Mouse (Mus musculus) kidney, embryonic 14.5 days (tissue): ENCODE results near the gene Papolb. TPM values are rescaled to one million over a fixed set of nuclear protein-coding genes. Genes with fewer than 3 reads are reported as not detected.

Experiments used
- ATAC-seq: fragments of 200-750 bp; cut with Nextera tagmentation; 2 replicates; pipeline ENCODE4 v1.8.0; 2017; ENCODE audit warnings: moderate number of reproducible peaks, mild to moderate bottlenecking, moderate TSS enrichment, moderate library complexity; ENCODE audit not compliant: low FRiP score, low TSS enrichment
- H3K27ac ChIP-seq: fragments of 300-500 bp; sonication (generic); 2 replicates; pipeline ENCODE4 v1.5.1; 2014; ENCODE audit warnings: low read depth, mild to moderate bottlenecking, low read length, moderate library complexity, mixed read lengths
- H3K27me3 ChIP-seq: fragments of 300-500 bp; sonication (generic); 2 replicates; pipeline ENCODE4 v1.6.1; 2014; ENCODE audit warnings: mild to moderate bottlenecking, low read length; ENCODE audit not compliant: control insufficient read depth, insufficient read depth
- H3K36me3 ChIP-seq: fragments of 300-500 bp; sonication (generic); 2 replicates; pipeline ENCODE4 v1.6.1; 2014; ENCODE audit warnings: low read length, mixed read lengths; ENCODE audit not compliant: control insufficient read depth, insufficient read depth
- H3K4me1 ChIP-seq: fragments of 300-500 bp; sonication (generic); 2 replicates; pipeline ENCODE4 v1.6.1; 2014; ENCODE audit warnings: low read length, mixed read lengths; ENCODE audit not compliant: control insufficient read depth, insufficient read depth
- H3K4me2 ChIP-seq: fragments of 300-500 bp; sonication (generic); replicated peaks from 2 replicates; pipeline ENCODE4 v1.6.1; 2014; ENCODE audit warnings: low read depth, mild to moderate bottlenecking, low read length
- H3K4me3 ChIP-seq: fragments of 300-500 bp; sonication (generic); 2 replicates; pipeline ENCODE4 v1.5.1; 2014; ENCODE audit warnings: mild to moderate bottlenecking, low read length
- H3K9ac ChIP-seq: fragments of 300-500 bp; sonication (generic); 2 replicates; pipeline ENCODE4 v1.6.1; 2014; ENCODE audit warnings: low read depth, mild to moderate bottlenecking, low read length, moderate library complexity
- H3K9me3 ChIP-seq: fragments of 300-500 bp; sonication (generic); 2 replicates; pipeline ENCODE4 v1.6.1; 2016; ENCODE audit warnings: low read length; ENCODE audit not compliant: control insufficient read depth
- WGBS: fragments of 180-500 bp; shearing (Covaris S2); extraction: QIAGEN DNeasy Blood & Tissue Kit; methylation state at CpG from one replicate; pipeline ENCODE4 v1.1.7; 2014; 5-methylcytosine and 5-hydroxymethylcytosine counted together
- polyA plus RNA-seq: library from polyadenylated mRNA; unstranded; fragments of >200 nt; fragmentation: Nextera tagmentation; extraction: Ambion mirVana; gene quantifications from 2 replicates; pipeline ENCODE4 v1.2.1, GENCODE M21; 2014

Papolb gene
- polyA plus RNA-seq, 1 experiment from 2014 or later, result 0.20 TPM

DNA sequence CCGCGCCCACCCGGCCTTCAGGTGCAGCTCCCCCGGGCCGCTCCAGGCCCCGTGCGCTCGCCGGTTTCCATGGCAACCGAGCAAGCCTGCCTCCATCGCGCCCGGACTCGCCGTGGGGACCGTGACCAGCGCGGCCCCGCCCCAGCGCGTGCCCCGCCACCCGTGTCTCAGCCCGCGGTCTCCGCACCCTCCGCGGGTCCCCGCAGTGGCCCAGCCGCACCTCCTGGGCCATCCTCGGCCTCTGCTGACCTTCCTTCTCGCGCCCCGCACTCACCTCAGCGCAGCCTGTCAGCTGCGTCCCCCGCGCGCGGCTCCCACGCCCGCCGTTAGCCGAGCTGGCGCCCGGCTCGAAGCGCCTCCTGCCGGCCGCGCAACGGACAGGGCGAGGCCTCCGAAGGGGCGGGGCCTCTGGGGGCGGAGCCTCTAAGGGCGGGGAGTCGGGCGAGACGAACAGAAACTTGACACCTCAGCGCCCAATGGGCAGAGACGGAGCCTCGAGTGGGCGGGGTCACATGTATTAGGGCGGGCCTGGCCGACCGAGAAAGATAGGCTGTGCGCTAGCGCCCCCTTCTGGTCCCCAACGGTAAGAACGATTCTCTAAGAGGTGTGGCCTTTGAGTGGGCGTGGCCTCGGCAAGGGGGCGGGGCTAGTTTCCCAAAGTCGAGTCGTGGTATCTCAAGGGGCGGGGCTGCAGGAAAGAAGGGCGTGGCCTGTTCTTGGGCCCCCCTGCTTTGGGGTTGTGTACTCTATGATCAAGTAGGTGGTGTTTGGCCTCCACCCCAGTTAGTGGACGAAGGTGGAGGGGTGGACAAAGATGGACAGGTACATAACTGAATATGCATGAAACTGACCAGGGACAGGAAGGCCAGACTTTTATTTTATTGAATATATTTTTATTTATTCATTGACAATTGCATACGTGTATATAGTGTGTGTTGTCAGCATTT is 21.1 kb upstream of the Papolb start, which contains the start of gene Radil:
Gene Radil, minus strand, starts transcription at position 393 of the 947 bp plus-strand sequence.
- H3K9ac ChIP-seq, result peak within 1 kb of the TSS; percentile 25; the same call in 1 of the 2 replicates
- H3K27ac ChIP-seq, result 0 out of 2 replicates have a peak within 1 kb of the TSS, but pooled peaks have one; percentile 17
- H3K4me1 ChIP-seq, result peaks cover 6% of the 10 kb centered on the region; the same call in 1 of the 2 replicates
- H3K27me3 ChIP-seq, result no peaks in the 10 kb centered on the region; the same call in 1 of the 2 replicates
- peak within 1 kb of the TSS; percentile 48 for H3K4me3 ChIP-seq
- WGBS, result 2% methylated on average over 72 of the region's 80 CpGs
- ATAC-seq, result peak; percentile 95
- no peaks in the 10 kb centered on the region for H3K9me3 ChIP-seq
- H3K36me3 ChIP-seq, result no peaks in the 10 kb centered on the region
- peak within 1 kb of the TSS; percentile 90 for H3K4me2 ChIP-seq

DNA sequence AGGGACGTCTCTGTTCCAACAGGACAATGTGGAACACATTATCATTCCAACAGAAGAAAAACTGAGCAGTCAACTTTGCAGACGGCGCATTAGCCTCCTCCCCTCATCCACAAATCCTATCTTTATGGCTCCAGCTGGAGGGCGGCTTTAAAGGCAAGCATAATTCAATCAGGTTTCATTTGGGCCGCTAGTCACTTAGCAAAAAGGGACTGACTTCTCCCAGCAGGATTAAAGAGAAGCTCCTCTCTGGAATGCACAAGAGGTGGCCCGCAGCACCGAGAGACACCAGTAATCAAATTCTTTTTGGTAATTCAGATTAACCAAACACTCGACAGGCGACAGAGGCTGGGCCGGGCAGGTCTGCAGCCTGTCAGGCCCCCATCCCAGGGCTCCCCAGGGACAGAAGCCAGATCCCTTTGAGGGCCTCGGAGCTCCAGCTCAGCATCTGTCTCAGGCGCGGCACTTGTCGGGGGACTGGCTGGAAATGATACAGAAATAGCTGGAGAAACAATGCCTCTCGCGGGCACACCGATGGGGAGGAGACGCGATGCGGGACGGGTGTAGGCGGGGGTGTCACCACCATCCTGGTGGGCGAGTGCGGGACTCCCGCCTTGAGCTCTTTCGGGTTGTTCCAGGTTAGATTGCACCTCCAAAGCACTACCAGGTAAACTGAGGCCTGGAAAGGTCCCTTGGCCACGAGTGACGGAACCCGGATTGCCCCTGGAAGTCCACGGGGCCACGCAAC is 20.3 kb upstream of the Papolb start:
- Histone ChIP-seq H3K27me3 (no peaks in the 10 kb centered on the region; the same call in 1 of the 2 replicates), H3K4me1 (peaks cover 6% of the 10 kb centered on the region; the same call in 1 of the 2 replicates), H3K9me3 (no peaks in the 10 kb centered on the region), H3K4me3 (peak overlapping the region; percentile 48), H3K9ac (peak overlapping the region; percentile 25; the same call in 1 of the 2 replicates), H3K36me3 (no peaks in the 10 kb centered on the region), H3K4me2 (peak overlapping the region; percentile 90), H3K27ac (0 out of 2 replicates have a peak overlapping the region, but pooled peaks have one; percentile 17)
- ATAC-seq, result peak; percentile 29; the same call in 1 of the 2 replicates
- WGBS, result 1% methylated on average over 31 of the region's 31 CpGs

DNA sequence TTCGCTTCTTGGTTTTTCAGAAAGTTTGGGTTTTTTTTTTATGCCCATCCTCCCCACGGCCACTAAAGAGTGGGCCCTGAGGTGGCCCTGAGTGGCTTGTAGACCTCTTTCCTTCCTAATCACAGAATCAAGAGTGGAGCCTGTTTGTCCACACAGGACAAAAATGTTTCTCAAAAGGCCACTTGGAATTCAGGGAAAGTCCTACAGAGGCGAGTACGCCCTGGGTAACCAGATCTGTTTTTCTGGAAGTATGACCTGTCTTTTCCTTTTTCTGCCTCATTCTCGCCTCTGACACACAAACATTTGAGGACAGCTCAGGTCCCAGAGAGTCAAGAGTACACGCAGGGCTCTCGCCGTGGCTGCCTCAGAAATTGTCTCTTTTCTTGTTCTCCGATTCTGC is 19.6 kb upstream of the Papolb start:
- Histone ChIP-seq H3K27ac (no peak overlapping the region), H3K4me3 (no peak overlapping the region), H3K4me1 (peaks cover 6% of the 10 kb centered on the region; the same call in 1 of the 2 replicates), H3K36me3 (no peaks in the 10 kb centered on the region), H3K9me3 (no peaks in the 10 kb centered on the region), H3K4me2 (peak overlapping the region; percentile 90; the same call in 1 of the 2 replicates), H3K27me3 (no peaks in the 10 kb centered on the region; the same call in 1 of the 2 replicates), H3K9ac (no peak overlapping the region)
- ATAC-seq, result no peak
- 40% methylated on average over 9 of the region's 9 CpGs for WGBS

DNA sequence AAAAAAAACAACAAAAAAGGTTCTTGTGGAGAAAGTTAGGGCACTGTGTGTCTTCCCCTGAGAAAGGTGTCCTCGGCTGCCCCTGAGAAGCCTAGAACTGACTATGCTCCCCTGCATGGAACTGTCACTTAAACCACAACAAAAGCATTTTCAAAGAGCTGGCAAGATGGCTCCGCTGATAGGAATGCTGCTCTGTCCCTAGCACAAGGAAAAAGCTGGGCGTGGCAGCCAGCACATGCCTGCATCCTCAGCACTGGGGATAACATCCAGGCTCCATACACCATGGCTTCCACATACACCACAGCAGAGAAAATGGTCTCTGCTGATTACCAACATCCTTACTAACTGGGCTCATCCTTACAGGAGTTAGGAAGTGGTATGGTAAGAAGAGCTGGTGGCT is 17.2 kb upstream of the Papolb start:
- Histone ChIP-seq H3K4me1 (peaks cover 6% of the 10 kb centered on the region; the same call in 1 of the 2 replicates), H3K4me3 (no peak overlapping the region), H3K27me3 (no peaks in the 10 kb centered on the region; the same call in 1 of the 2 replicates), H3K9ac (no peak overlapping the region), H3K36me3 (no peaks in the 10 kb centered on the region), H3K9me3 (no peaks in the 10 kb centered on the region), H3K27ac (no peak overlapping the region), H3K4me2 (no peak overlapping the region)
- ATAC-seq, result no peak
- 86% methylated on average over 3 of the region's 3 CpGs for WGBS

DNA sequence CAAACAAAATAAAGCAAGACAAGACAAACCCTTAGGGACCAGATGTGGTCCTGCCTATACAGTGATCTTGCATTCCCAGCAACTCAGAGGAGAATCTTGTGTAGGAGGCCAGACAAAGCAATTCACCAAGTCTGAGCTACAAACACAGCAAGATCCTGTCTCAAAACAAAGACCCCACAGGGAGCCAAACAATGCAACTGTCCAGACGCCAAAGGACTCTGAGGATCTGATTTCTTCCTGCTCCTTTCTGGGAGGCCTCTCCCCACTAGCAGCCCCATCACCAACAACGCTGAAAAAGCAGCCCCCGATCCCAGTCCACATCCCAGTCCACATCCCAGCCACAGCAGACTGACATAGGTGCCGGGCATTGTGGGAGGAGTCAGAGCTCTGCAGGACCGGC is 16.5 kb upstream of the Papolb start:
- WGBS, result 33% methylated on average over 5 of the region's 5 CpGs
- no peak overlapping the region for H3K27ac ChIP-seq

DNA sequence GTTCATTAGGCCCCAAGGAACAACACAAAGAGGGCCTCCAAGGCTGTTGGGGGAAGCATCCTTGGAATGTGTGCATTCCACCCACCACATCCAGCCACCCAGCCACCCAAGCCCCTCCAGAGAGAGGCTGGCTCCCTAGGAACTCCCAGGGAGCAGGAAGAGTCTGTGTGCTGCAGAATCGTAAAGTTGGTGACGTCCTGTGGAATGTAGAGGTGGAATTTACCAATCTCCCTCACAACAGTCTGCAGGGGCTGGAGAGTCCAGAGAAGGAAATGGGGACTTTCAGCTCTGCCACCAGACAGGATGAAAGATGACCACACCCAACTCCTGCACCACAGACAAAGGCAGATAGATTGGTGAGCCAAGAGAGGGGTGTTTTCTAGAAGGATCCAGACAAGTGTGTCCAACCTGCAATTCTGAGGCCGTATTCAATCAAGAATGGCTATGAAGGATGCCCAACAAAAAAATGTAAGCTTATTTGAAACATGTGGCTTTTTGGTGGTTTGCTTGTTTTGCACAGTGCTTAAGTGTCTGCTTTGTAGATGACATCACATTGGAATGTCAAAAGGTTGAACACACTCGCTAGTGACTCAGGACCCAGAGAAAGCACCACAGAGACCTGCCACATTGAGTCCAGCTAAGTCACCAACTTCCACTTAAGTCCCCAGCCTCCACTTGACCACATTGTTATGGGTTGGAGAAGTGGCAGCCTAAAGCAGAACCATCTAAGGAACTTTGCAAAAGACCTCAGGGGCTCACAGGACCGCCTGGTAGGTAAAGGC is 15.3 kb upstream of the Papolb start:
- Histone ChIP-seq H3K27ac (no peak overlapping the region), H3K9ac (no peak overlapping the region), H3K27me3 (no peaks in the 10 kb centered on the region; the same call in 1 of the 2 replicates), H3K9me3 (no peaks in the 10 kb centered on the region), H3K36me3 (no peaks in the 10 kb centered on the region), H3K4me2 (no peak overlapping the region), H3K4me3 (no peak overlapping the region), H3K4me1 (peaks cover 2% of the 10 kb centered on the region; the same call in 1 of the 2 replicates)
- ATAC-seq, result no peak
- 67% methylated on average over 5 of the region's 5 CpGs for WGBS

More for the DNA sequence above, 16.5 kb upstream of the Papolb start:
- Histone ChIP-seq H3K27me3 (no peaks in the 10 kb centered on the region; the same call in 1 of the 2 replicates), H3K4me3 (no peak overlapping the region), H3K36me3 (no peaks in the 10 kb centered on the region), H3K9me3 (no peaks in the 10 kb centered on the region), H3K4me2 (no peak overlapping the region), H3K9ac (no peak overlapping the region), H3K4me1 (peaks cover 6% of the 10 kb centered on the region; the same call in 1 of the 2 replicates)
- no peak for ATAC-seq

DNA sequence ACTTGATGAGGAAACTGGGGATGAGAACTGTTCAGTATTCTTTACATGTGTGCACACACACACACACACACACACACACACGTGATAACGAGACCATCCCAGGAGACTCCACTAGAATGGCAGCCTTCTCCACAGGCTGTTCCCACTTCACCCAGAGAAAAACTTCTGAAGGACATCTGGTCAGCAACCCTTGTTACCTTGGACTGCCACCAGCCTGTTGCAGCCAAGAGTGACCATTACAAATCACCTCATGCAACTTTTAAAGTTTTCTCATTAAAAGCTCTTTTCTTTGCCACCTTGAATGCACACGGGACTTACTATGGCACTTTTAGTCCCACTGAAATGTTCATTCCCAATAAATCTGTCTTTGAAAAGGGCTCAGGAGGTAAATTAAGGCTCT is 7.4 kb upstream of the Papolb start:
- no peaks in the 10 kb centered on the region for H3K36me3 ChIP-seq
- WGBS, result 83% methylated on average over 3 of the region's 3 CpGs
- no peak overlapping the region for H3K4me3 ChIP-seq
- H3K4me1 ChIP-seq, result no peaks in the 10 kb centered on the region
- ATAC-seq, result no peak
- H3K4me2 ChIP-seq, result no peak overlapping the region
- H3K27me3 ChIP-seq, result no peaks in the 10 kb centered on the region
- no peaks in the 10 kb centered on the region for H3K9me3 ChIP-seq
- no peak overlapping the region for H3K27ac ChIP-seq
- H3K9ac ChIP-seq, result no peak overlapping the region

DNA sequence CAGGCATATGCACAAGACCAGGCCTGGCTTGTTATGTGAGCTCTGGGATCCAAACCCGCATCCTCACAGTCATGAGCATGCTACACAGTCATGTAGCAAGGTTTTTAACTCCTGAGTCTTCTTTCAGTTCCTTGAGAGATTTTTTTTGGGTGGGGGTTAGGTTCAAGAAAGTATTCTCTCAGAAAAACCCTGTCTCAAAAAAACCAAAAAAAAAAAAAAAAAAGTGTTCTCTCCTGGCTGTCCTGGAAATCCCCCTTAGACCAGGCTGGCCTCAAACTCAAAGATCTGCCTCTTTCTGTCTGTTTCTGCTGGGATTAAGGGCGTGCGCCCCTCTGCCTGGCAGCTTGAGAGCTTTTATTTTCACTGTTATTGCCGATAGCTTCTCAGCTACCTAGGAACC is 5.5 kb upstream of the Papolb start:
- H3K9me3 ChIP-seq, result no peaks in the 10 kb centered on the region
- WGBS, result 86% methylated on average over 4 of the region's 4 CpGs

More for the DNA sequence above, 5.5 kb upstream of the Papolb start:
- Histone ChIP-seq H3K27me3 (no peaks in the 10 kb centered on the region), H3K4me3 (no peak overlapping the region), H3K4me2 (no peak overlapping the region), H3K9ac (no peak overlapping the region), H3K27ac (no peak overlapping the region), H3K36me3 (no peaks in the 10 kb centered on the region), H3K4me1 (no peaks in the 10 kb centered on the region)
- no peak for ATAC-seq
